Mouse (Mus musculus) frontal cortex, postnatal 10 days (tissue): ENCODE results near the gene Gm20765.
"Not testable (repeated sequence)": the region's sequence is repeated elsewhere in the genome, so short reads cannot be mapped to it uniquely, and the experiment has no call there.

Source experiments
- DNase-seq, 2 experiments: peaks; one replicate each; pipeline ENCODE4 v3.0.0; 2022; ENCODE audit warnings: low spot score in 2 of 2, mixed read lengths in 1 of 2

Gene Gm20765

DNA sequence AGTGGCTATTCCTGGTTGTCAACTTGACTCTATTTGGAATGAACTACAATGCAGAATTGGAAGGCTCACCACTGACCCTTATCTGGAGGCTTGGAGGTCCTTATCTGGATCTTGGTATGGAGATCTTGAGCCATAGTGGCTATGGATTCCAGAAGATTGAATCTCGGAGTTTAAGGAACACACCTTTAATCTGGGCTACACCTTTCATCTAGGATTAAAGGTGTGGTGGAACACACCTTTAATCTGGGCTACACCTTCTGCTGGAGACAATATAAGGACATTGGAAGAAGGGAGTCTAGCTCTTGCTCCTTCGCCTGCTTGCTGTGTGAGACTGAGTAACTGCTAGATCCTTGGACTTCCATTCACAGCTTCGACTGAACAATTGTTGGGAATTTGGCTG is at the start of gene Gm20765:
Gene Gm20765, plus strand, starts transcription at position 301 of the 400 bp plus-strand sequence.
- DNase-seq: not testable (repeated sequence)

DNA sequence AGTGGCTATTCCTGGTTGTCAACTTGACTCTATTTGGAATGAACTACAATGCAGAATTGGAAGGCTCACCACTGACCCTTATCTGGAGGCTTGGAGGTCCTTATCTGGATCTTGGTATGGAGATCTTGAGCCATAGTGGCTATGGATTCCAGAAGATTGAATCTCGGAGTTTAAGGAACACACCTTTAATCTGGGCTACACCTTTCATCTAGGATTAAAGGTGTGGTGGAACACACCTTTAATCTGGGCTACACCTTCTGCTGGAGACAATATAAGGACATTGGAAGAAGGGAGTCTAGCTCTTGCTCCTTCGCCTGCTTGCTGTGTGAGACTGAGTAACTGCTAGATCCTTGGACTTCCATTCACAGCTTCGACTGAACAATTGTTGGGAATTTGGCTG is 42.6 kb upstream of the Gm20765 start, which contains the start of gene Gm21293:
Gene Gm21293, plus strand, starts transcription at position 301 of the 400 bp plus-strand sequence.
- DNase-seq: not testable (repeated sequence)

DNA sequence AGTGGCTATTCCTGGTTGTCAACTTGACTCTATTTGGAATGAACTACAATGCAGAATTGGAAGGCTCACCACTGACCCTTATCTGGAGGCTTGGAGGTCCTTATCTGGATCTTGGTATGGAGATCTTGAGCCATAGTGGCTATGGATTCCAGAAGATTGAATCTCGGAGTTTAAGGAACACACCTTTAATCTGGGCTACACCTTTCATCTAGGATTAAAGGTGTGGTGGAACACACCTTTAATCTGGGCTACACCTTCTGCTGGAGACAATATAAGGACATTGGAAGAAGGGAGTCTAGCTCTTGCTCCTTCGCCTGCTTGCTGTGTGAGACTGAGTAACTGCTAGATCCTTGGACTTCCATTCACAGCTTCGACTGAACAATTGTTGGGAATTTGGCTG is 34.1 kb upstream of the Gm20765 start, which contains the start of gene Gm6763:
Gene Gm6763, plus strand, starts transcription at position 301 of the 400 bp plus-strand sequence.
- DNase-seq: not testable (repeated sequence)

DNA sequence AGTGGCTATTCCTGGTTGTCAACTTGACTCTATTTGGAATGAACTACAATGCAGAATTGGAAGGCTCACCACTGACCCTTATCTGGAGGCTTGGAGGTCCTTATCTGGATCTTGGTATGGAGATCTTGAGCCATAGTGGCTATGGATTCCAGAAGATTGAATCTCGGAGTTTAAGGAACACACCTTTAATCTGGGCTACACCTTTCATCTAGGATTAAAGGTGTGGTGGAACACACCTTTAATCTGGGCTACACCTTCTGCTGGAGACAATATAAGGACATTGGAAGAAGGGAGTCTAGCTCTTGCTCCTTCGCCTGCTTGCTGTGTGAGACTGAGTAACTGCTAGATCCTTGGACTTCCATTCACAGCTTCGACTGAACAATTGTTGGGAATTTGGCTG is 25.6 kb upstream of the Gm20765 start, which contains the start of gene Gm8764:
Gene Gm8764, plus strand, starts transcription at position 301 of the 400 bp plus-strand sequence.
- not testable (repeated sequence) for DNase-seq

DNA sequence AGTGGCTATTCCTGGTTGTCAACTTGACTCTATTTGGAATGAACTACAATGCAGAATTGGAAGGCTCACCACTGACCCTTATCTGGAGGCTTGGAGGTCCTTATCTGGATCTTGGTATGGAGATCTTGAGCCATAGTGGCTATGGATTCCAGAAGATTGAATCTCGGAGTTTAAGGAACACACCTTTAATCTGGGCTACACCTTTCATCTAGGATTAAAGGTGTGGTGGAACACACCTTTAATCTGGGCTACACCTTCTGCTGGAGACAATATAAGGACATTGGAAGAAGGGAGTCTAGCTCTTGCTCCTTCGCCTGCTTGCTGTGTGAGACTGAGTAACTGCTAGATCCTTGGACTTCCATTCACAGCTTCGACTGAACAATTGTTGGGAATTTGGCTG is 17.1 kb upstream of the Gm20765 start, which contains the start of gene Gm21304:
Gene Gm21304, plus strand, starts transcription at position 301 of the 400 bp plus-strand sequence.
- not testable (repeated sequence) for DNase-seq

DNA sequence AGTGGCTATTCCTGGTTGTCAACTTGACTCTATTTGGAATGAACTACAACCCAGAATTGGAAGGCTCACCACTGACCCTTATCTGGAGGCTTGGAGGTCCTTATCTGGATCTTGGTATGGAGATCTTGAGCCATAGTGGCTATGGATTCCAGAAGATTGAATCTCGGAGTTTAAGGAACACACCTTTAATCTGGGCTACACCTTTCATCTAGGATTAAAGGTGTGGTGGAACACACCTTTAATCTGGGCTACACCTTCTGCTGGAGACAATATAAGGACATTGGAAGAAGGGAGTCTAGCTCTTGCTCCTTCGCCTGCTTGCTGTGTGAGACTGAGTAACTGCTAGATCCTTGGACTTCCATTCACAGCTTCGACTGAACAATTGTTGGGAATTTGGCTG is 8.6 kb upstream of the Gm20765 start, which contains the start of gene Gm21312:
Gene Gm21312, plus strand, starts transcription at position 301 of the 400 bp plus-strand sequence.
- not testable (repeated sequence) for DNase-seq

DNA sequence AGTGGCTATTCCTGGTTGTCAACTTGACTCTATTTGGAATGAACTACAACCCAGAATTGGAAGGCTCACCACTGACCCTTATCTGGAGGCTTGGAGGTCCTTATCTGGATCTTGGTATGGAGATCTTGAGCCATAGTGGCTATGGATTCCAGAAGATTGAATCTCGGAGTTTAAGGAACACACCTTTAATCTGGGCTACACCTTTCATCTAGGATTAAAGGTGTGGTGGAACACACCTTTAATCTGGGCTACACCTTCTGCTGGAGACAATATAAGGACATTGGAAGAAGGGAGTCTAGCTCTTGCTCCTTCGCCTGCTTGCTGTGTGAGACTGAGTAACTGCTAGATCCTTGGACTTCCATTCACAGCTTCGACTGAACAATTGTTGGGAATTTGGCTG is 8.4 kb downstream of the Gm20765 start, which contains the start of gene Gm4340:
Gene Gm4340, plus strand, starts transcription at position 301 of the 400 bp plus-strand sequence.
- DNase-seq: not testable (repeated sequence)

DNA sequence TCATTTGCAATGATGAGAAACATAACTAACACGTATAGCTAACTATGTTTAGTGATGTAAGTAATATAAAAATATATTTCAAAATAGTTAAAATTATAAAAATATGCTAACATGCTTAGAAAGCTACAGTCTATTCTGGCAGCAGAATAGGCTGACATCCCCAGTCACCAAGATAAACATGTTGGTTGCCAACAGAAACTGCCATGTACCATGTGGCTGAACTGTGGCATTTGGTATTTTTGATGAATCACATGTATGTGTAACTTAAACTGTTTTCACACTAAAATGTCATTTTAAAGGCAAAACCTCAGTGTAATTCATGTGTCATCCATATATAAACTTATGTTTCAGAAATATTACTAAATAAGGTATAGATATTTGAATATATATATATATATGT is 24.3 kb downstream of the Gm20765 start:
- no peak for DNase-seq

DNA sequence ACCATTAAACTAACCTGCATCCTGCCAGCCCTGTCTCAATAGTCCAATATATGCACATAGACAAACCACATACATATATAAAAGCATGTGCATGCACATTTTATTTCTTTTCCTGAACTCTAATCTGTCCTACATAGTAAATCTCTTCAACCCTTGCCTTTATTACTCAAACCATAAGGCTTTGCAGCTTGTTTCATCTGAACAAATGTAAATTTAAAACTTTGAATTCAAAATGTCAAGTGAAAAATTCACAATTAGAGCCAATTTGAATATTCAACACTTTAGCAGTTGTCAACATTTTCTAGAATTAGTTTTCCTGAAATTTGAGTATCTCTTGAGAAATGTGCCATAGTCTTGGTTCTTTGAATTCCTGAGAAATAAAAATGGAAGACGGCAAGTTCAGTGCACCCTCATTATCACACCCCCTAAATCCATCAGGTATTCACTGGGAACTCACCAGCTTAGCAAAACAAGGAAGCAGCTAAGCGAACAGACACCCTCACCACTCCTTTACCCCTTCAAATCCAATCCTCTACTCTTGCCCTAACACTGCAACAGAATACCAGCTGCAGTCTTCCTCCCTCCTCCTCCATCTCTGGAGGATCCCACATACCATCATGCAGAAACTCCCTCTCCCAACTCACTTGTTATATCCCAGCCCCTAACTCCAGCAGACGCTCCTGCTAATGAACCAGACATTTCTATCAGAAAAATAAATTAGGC is 25.1 kb downstream of the Gm20765 start:
- DNase-seq: no peak

DNA sequence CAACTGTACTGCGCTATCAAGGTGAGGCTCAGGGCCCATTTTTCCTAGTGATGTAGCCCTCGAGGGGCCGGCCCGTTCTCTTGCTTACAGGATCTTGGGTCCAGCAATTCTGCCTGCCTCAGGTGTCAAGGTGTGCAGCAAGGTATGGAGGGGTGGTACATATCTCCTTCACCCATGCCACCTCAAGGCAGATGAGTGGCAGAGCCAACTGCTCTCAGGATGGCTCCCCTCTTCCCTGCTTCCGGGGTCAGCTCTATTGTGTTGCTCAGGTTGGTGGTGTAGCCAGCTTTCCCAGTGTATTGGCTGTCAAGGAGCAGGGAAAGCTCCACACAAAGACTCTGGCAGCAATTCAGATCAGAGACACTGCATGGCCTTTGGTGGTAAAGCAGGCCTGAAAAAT is 29.2 kb downstream of the Gm20765 start:
- no peak for DNase-seq

DNA sequence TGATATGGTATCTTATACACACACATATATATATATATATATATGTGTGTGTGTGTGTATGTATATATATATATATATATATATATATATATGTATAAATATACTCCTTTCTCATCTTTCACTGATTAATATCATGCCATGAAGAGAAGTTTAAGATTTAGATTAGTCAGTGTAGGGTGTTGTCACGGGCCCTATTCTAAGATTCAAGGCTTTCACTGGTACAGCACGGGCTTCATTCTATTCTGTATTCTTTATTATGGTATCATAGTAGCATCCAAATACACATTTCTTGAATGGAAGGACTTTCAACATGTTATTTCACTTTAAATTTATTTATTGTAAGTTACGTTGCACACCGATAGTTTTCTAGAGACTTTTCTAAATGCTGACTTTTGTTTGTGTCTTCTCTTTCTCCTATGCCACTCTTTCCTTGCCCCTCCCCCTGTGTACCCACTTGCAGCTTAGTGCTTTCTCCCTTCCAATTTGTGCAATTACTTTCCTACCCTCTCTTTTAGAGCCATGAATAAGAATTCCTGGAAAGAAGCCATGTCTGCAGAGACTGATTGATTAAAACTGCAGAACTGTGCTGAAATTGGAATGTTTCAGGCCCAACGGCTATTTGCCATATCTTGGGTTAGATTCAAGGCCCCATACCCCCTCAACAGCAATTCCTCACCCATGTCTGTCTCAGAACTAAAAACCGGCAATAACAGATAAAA is 35.1 kb downstream of the Gm20765 start:
- no peak for DNase-seq
